ENCODE assay signal across 13 mouse cellular contexts in the genomic region with DNA sequence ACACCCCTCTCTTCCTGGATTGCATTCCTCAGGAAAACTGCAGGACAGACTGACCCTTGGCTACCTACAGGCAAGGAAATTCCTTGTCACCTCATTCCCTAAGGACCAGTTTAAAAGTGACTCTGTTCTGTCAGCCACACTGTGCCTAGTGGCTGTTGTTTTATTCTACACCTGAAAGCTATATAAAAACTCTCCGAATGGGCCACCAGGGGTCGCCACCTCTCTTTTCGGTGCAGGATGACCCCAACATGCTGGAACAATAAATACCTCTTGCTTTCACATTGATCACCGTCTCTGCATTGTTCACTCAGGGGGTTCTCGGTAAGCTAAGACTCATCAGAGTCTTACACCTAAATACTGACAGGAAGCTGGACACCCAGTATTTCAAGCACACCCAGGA.
A peak's percentile ranks its signal among the peaks of the same experiment; 100 is the strongest.
DNase-seq lines count a peak whose midpoint lies in the region; TF ChIP-seq lines count a peak whose summit lies in the region.
"Had no signal": no experiment of that assay in that cellular context is flagged by ENCODE, and none has a peak within 500 bp of the region (broad histone marks: within the 10 kb centered on the region; RNA-seq: fewer than 3 reads in every experiment).

No protein-coding gene starts in this region.

- no peak overlapping the region for H3K4me3 ChIP-seq in left cerebral cortex, adult 2 months
- H3K4me3 ChIP-seq: forebrain, embryonic 10.5 days; kidney, embryonic 15.5 days; liver, embryonic 15.5 days; neural tube, embryonic 13.5 days had no signal

- peak; percentile 24; the same call in 1 of the 2 replicates for TF ChIP-seq CTCF in left cerebral cortex, adult 2 months (IDR thresholded peaks at IDR 0.05)

- DNase-seq in embryo, embryonic 10 days (ENCODE audit: low spot score): peak; percentile 4
- DNase-seq in embryo, embryonic 9.5 days (ENCODE audit: extremely low spot score): no peak
- no peak for DNase-seq in left cerebral cortex, adult 2 months (ENCODE audit: extremely low spot score in 1 of 2, low spot score in 2 of 2)
- no peak for DNase-seq in left cerebral cortex, adult 8-10 months (ENCODE audit: low spot score in 2 of 2)
- DNase-seq in ES-CJ7 (ENCODE audit: low read depth, low spot score): peak; percentile 67
- DNase-seq in embryo, embryonic 11 days: peak; percentile 4
- no peak for DNase-seq in ovary, postnatal 10 days (ENCODE audit: low spot score)
- DNase-seq in thymus, postnatal 36 days: no peak
- DNase-seq: B cell, adult 2 months had no signal

- intact Hi-C loops in left cerebral cortex, adult 2 months (cut with DNase I): no loop called here

- no peak overlapping the region for H3K27ac ChIP-seq in left cerebral cortex, adult 2 months
- H3K27ac ChIP-seq: forebrain, embryonic 10.5 days; kidney, embryonic 15.5 days; liver, embryonic 15.5 days; neural tube, embryonic 13.5 days had no signal

Comparison
In these comparisons a context has a peak if more than half of its experiments do, and no peak if none do; other contexts are left out.
1. DNase-seq: peak in embryo, embryonic 10 days (single experiment), ES-CJ7 (single experiment) and embryo, embryonic 11 days (single experiment); none in embryo, embryonic 9.5 days (single experiment), left cerebral cortex, adult 2 months (0 of 2), left cerebral cortex, adult 8-10 months (0 of 2), ovary, postnatal 10 days (single experiment) and thymus, postnatal 36 days (0 of 2).